Mouse (Mus musculus) cerebellum, adult 9-10 months (tissue): ENCODE data around the gene 1700030K09Rik.

Source experiments
- DNase-seq: peaks from one replicate; pipeline ENCODE4 v3.0.0; 2022

1700030K09Rik gene

GRCm38 (mm10) chr8:72459881-72460533 is 16.3 kb downstream of the 1700030K09Rik start:
- no peak for DNase-seq

GRCm38 (mm10) chr8:72464211-72464610 is 20.5 kb downstream of the 1700030K09Rik start:
- no peak for DNase-seq

- no peak for DNase-seq
Observed at GRCm38 (mm10) chr8:72469243-72469642, 25.6 kb downstream of the 1700030K09Rik start.

GRCm38 (mm10) chr8:72469984-72470383 is 26.3 kb downstream of the 1700030K09Rik start:
- no peak for DNase-seq

- no peak for DNase-seq
Observed at GRCm38 (mm10) chr8:72470684-72471083, 27.0 kb downstream of the 1700030K09Rik start.

GRCm38 (mm10) chr8:72474826-72475546 is 31.3 kb downstream of the 1700030K09Rik start, which contains the start of gene Cherp:
Cherp (minus strand) TSS chr8:72475226.
- DNase-seq, result peak; percentile 97

- DNase-seq, result no peak
Observed at GRCm38 (mm10) chr8:72485456-72486199, 41.9 kb downstream of the 1700030K09Rik start.

- DNase-seq, result no peak
Observed at GRCm38 (mm10) chr8:72487014-72487413, 43.3 kb downstream of the 1700030K09Rik start.

GRCm38 (mm10) chr8:72491017-72491416 is 47.3 kb downstream of the 1700030K09Rik start:
- DNase-seq, result peak; percentile 61

GRCm38 (mm10) chr8:72491680-72492621 is 48.3 kb downstream of the 1700030K09Rik start, which contains the start of gene Slc35e1:
Slc35e1 (minus strand) TSS chr8:72492614.
- peak; percentile 66 for DNase-seq

- peak; percentile 99 for DNase-seq
Observed at GRCm38 (mm10) chr8:72492622-72493081, 49.0 kb downstream of the 1700030K09Rik start.

- DNase-seq, result peak; percentile 65
Observed at GRCm38 (mm10) chr8:72493381-72493780, 49.7 kb downstream of the 1700030K09Rik start.

GRCm38 (mm10) chr8:72495411-72496111 is 51.9 kb downstream of the 1700030K09Rik start:
- DNase-seq, result no peak

GRCm38 (mm10) chr8:72496217-72496616 is 52.5 kb downstream of the 1700030K09Rik start:
- DNase-seq, result no peak

GRCm38 (mm10) chr8:72497911-72498310 is 54.2 kb downstream of the 1700030K09Rik start:
- DNase-seq, result no peak

- DNase-seq, result no peak
Observed at GRCm38 (mm10) chr8:72498527-72498926, 54.8 kb downstream of the 1700030K09Rik start.

- DNase-seq, result no peak
Observed at GRCm38 (mm10) chr8:72499521-72500284, 56.0 kb downstream of the 1700030K09Rik start.

- DNase-seq, result peak; percentile 88
Observed at GRCm38 (mm10) chr8:72500521-72500931, 56.8 kb downstream of the 1700030K09Rik start.

GRCm38 (mm10) chr8:72504137-72504536 is 60.5 kb downstream of the 1700030K09Rik start:
- peak; percentile 92 for DNase-seq

GRCm38 (mm10) chr8:72504637-72505314 is 61.1 kb downstream of the 1700030K09Rik start:
- DNase-seq, result peak; percentile 83
